Mouse (Mus musculus) heart, adult 2 months (tissue): ENCODE measurements at regions not wholly inside any gene's neighbourhood (a gene's known extent, or its start where the extent isn't known, plus 50 kb on each side); places are given as distances from the start of the nearest gene placed in this dataset.

Experiments used
- DNase-seq, 2 experiments: peaks; one replicate each; pipeline ENCODE4 v3.0.0; 2021
- H3K27ac ChIP-seq: fragments of 200-600 bp; 2 replicates; pipeline ENCODE4 v1.8.1; 2022
- H3K27me3 ChIP-seq: fragments of 200-500 bp; 2 replicates; pipeline ENCODE4 v1.6.1; 2012; ENCODE audit warnings: mild to moderate bottlenecking, low read length, inconsistent platforms, mixed read lengths; ENCODE audit not compliant: control insufficient read depth, insufficient read depth
- H3K36me3 ChIP-seq: fragments of 200-500 bp; 2 replicates; pipeline ENCODE4 v1.6.1; 2012; ENCODE audit warnings: low read length, inconsistent platforms; ENCODE audit not compliant: control insufficient read depth, insufficient read depth
- H3K4me1 ChIP-seq: fragments of 200-500 bp; 2 replicates; pipeline ENCODE4 v1.6.1; 2011; ENCODE audit warnings: low read length; ENCODE audit not compliant: control insufficient read depth, insufficient read depth
- H3K4me3 ChIP-seq: fragments of 200-600 bp; 2 replicates; pipeline ENCODE4 v1.8.1; 2022
- H3K79me2 ChIP-seq: fragments of 200-500 bp; replicated peaks from 2 replicates; pipeline ENCODE4 v1.6.1; 2012; ENCODE audit warnings: mild to moderate bottlenecking, inconsistent platforms, low read length, moderate library complexity, mixed read lengths; ENCODE audit not compliant: control insufficient read depth, insufficient read depth
- H3K9ac ChIP-seq: fragments of 200-500 bp; 2 replicates; pipeline ENCODE4 v1.6.1; 2012; ENCODE audit warnings: low read depth, mild to moderate bottlenecking, control low read depth, inconsistent platforms, low read length, mixed read lengths
- CTCF ChIP-seq: fragments of 200-600 bp; IDR thresholded peaks from 2 replicates; pipeline ENCODE4 v1.8.1; 2022; ENCODE audit warnings: antibody characterized with exemption, mild to moderate bottlenecking, moderate library complexity
- EP300 ChIP-seq: fragments of 200-500 bp; IDR thresholded peaks from 2 replicates; pipeline ENCODE4 v1.6.1; 2011; ENCODE audit warnings: low read depth, low read length, control low read depth; ENCODE audit not compliant: insufficient read depth
- POLR2A ChIP-seq: fragments of 200-500 bp; IDR thresholded peaks from 2 replicates; pipeline ENCODE4 v1.6.1; 2011; ENCODE audit warnings: mild to moderate bottlenecking, low read depth, low read length, control low read depth; ENCODE audit not compliant: insufficient read depth
- WGBS: fragments of 180-500 bp; shearing (Covaris S2); methylation state at CpG from one replicate; pipeline ENCODE4 v1.1.7; 2018; 5-methylcytosine and 5-hydroxymethylcytosine counted together
- intact Hi-C: fragments of 180-260 bp; cut with DNase I; formaldehyde crosslinking; loops from one replicate; pipeline ENCODE4 v1.15.1; 2025

GRCm38 (mm10) chr12:107361606-107362005, 126.8 kb upstream of the 3110018I06Rik start:
- H3K79me2 ChIP-seq, result no peaks in the 10 kb centered on the region
- no peaks in the 10 kb centered on the region for H3K36me3 ChIP-seq
- DNase-seq, result no peak
- no peak overlapping the region for H3K4me3 ChIP-seq
- TF ChIP-seq CTCF (no peak), EP300 (no peak), POLR2A (no peak)
- H3K4me1 ChIP-seq, result no peaks in the 10 kb centered on the region
- WGBS, result 91% methylated on average over 7 of the region's 7 CpGs
- H3K27me3 ChIP-seq, result no peaks in the 10 kb centered on the region
- intact Hi-C loops, result no loop called here
- H3K27ac ChIP-seq, result no peak overlapping the region
- H3K9ac ChIP-seq, result no peak overlapping the region

- no peak for DNase-seq
- no peak overlapping the region for H3K27ac ChIP-seq
- no peaks in the 10 kb centered on the region for H3K27me3 ChIP-seq
- intact Hi-C loops, result no loop called here
- H3K4me1 ChIP-seq, result no peaks in the 10 kb centered on the region
- TF ChIP-seq EP300, result no peak
- TF ChIP-seq CTCF, result no peak
- no peak for TF ChIP-seq POLR2A
- H3K9ac ChIP-seq, result no peak overlapping the region
- no peak overlapping the region for H3K4me3 ChIP-seq
- no peaks in the 10 kb centered on the region for H3K79me2 ChIP-seq
- WGBS, result 57% methylated on average over 10 of the region's 10 CpGs
- H3K36me3 ChIP-seq, result no peaks in the 10 kb centered on the region
Measured at GRCm38 (mm10) chr12:107362120-107362519, 126.3 kb upstream of the 3110018I06Rik start.

- no peaks in the 10 kb centered on the region for H3K27me3 ChIP-seq
- DNase-seq, result no peak
- intact Hi-C loops, result no loop called here
- WGBS, result 82% methylated on average over 7 of the region's 7 CpGs
- TF ChIP-seq CTCF (no peak), POLR2A (no peak), EP300 (no peak)
- H3K4me1 ChIP-seq, result no peaks in the 10 kb centered on the region
- H3K9ac ChIP-seq, result no peak overlapping the region
- H3K4me3 ChIP-seq, result no peak overlapping the region
- H3K79me2 ChIP-seq, result no peaks in the 10 kb centered on the region
- no peaks in the 10 kb centered on the region for H3K36me3 ChIP-seq
- H3K27ac ChIP-seq, result no peak overlapping the region
Measured at GRCm38 (mm10) chr12:107372254-107372653, 116.2 kb upstream of the 3110018I06Rik start.

- DNase-seq, result no peak
- 50% methylated on average over 14 of the region's 14 CpGs for WGBS
Measured at GRCm38 (mm10) chr12:107392050-107392795, 96.2 kb upstream of the 3110018I06Rik start.

GRCm38 (mm10) chr12:107394467-107394866, 94.0 kb upstream of the 3110018I06Rik start:
- no peak for TF ChIP-seq EP300
- TF ChIP-seq POLR2A, result no peak
- no peak for TF ChIP-seq CTCF
- H3K27me3 ChIP-seq, result no peaks in the 10 kb centered on the region
- no peak for DNase-seq
- no peak overlapping the region for H3K4me3 ChIP-seq
- no peaks in the 10 kb centered on the region for H3K36me3 ChIP-seq
- intact Hi-C loops, result no loop called here
- no peaks in the 10 kb centered on the region for H3K4me1 ChIP-seq
- H3K79me2 ChIP-seq, result no peaks in the 10 kb centered on the region
- H3K9ac ChIP-seq, result no peak overlapping the region
- WGBS, result 60% methylated on average over 1 of the region's 1 CpGs
- H3K27ac ChIP-seq, result no peak overlapping the region

More at GRCm38 (mm10) chr12:107392050-107392795, 96.2 kb upstream of the 3110018I06Rik start:
- Histone ChIP-seq H3K4me1 (no peaks in the 10 kb centered on the region), H3K27me3 (no peaks in the 10 kb centered on the region), H3K27ac (no peak overlapping the region), H3K4me3 (no peak overlapping the region), H3K9ac (no peak overlapping the region), H3K36me3 (no peaks in the 10 kb centered on the region), H3K79me2 (no peaks in the 10 kb centered on the region)
- intact Hi-C loops, result no loop called here
- TF ChIP-seq CTCF (no peak), POLR2A (no peak), EP300 (no peak)

- DNase-seq, result no peak
- H3K27me3 ChIP-seq, result no peaks in the 10 kb centered on the region
- H3K4me3 ChIP-seq, result no peak overlapping the region
- intact Hi-C loops, result no loop called here
- H3K79me2 ChIP-seq, result no peaks in the 10 kb centered on the region
- H3K9ac ChIP-seq, result no peak overlapping the region
- whole genome bisulfite sequencing, result 73% methylated on average over 10 of the region's 10 CpGs
- no peaks in the 10 kb centered on the region for H3K4me1 ChIP-seq
- no peak overlapping the region for H3K27ac ChIP-seq
- no peaks in the 10 kb centered on the region for H3K36me3 ChIP-seq
- TF ChIP-seq POLR2A, result no peak
- no peak for TF ChIP-seq CTCF
- TF ChIP-seq EP300, result no peak
Measured at GRCm38 (mm10) chr12:107404821-107405220, 83.6 kb upstream of the 3110018I06Rik start.
